Mouse (Mus musculus): Measurements from ENCODE around the gene 4931428F04Rik. TPM values are rescaled to one million over a fixed set of nuclear protein-coding genes. Genes with fewer than 3 reads are reported as not detected.
"Not testable (repeated sequence)": the region's sequence is repeated elsewhere in the genome, so short reads cannot be mapped to it uniquely, and the experiment has no call there.

The 4931428F04Rik gene
- polyA plus RNA-seq, 1 experiment, result 24.3 TPM

- no peak overlapping the region for H3K27ac ChIP-seq (ENCODE audit: insufficient read depth, low read length)
- TF ChIP-seq POLR2A (IDR thresholded peaks at IDR 0.05; ENCODE audit: extremely low read depth, insufficient read depth, low read length), result no peak
- TF ChIP-seq CTCF (IDR thresholded peaks at IDR 0.05; ENCODE audit: extremely low read depth, insufficient read depth, low read length), result no peak
- 0 out of 2 replicates have a peak, but pooled peaks cover 2% of the 10 kb centered on the region for H3K4me1 ChIP-seq (ENCODE audit: control insufficient read depth, insufficient read depth, low read length)
- H3K4me3 ChIP-seq (ENCODE audit: insufficient read depth, low read length), result no peak overlapping the region
Measured at GRCm38 (mm10) chr8:105299962-105300361, 10.3 kb upstream of the 4931428F04Rik start.

GRCm38 (mm10) chr8:105298351-105299252, 8.9 kb upstream of the 4931428F04Rik start:
- H3K27ac ChIP-seq (ENCODE audit: insufficient read depth, low read length), result no peak overlapping the region
- TF ChIP-seq CTCF (IDR thresholded peaks at IDR 0.05; ENCODE audit: extremely low read depth, insufficient read depth, low read length) (no peak), POLR2A (IDR thresholded peaks at IDR 0.05; ENCODE audit: extremely low read depth, insufficient read depth, low read length) (no peak)
- H3K4me1 ChIP-seq (ENCODE audit: control insufficient read depth, insufficient read depth, low read length), result 0 out of 2 replicates have a peak, but pooled peaks cover 2% of the 10 kb centered on the region
- peak overlapping the region; percentile 78 for H3K4me3 ChIP-seq (ENCODE audit: insufficient read depth, low read length)

GRCm38 (mm10) chr8:105297511-105298192, 8.0 kb upstream of the 4931428F04Rik start, which contains the start of gene E2f4:
E2f4 (plus strand) TSS chr8:105297663.
- Histone ChIP-seq H3K4me3 (ENCODE audit: insufficient read depth, low read length) (peak within 1 kb of the TSS; percentile 78), H3K27ac (ENCODE audit: insufficient read depth, low read length) (0 out of 2 replicates have a peak within 1 kb of the TSS, but pooled peaks have one; percentile 43), H3K4me1 (ENCODE audit: control insufficient read depth, insufficient read depth, low read length) (0 out of 2 replicates have a peak, but pooled peaks cover 2% of the 10 kb centered on the region)
- TF ChIP-seq POLR2A (IDR thresholded peaks at IDR 0.05; ENCODE audit: extremely low read depth, insufficient read depth, low read length) (no peak), CTCF (IDR thresholded peaks at IDR 0.05; ENCODE audit: extremely low read depth, insufficient read depth, low read length) (no peak)

GRCm38 (mm10) chr8:105295895-105296573, 6.4 kb upstream of the 4931428F04Rik start, which contains the start of gene Exoc3l:
Exoc3l (minus strand) TSS chr8:105296101.
- no peak for TF ChIP-seq POLR2A (IDR thresholded peaks at IDR 0.05; ENCODE audit: extremely low read depth, insufficient read depth, low read length)
- TF ChIP-seq CTCF (IDR thresholded peaks at IDR 0.05; ENCODE audit: extremely low read depth, insufficient read depth, low read length), result no peak
- H3K27ac ChIP-seq (ENCODE audit: insufficient read depth, low read length), result no peak within 1 kb of the TSS
- 0 out of 2 replicates have a peak, but pooled peaks cover 2% of the 10 kb centered on the region for H3K4me1 ChIP-seq (ENCODE audit: control insufficient read depth, insufficient read depth, low read length)
- no peak within 1 kb of the TSS; the same call in 1 of the 2 replicates for H3K4me3 ChIP-seq (ENCODE audit: insufficient read depth, low read length)

- H3K4me1 ChIP-seq (ENCODE audit: control insufficient read depth, insufficient read depth, low read length), result 0 out of 2 replicates have a peak, but pooled peaks cover 2% of the 10 kb centered on the region
- no peak overlapping the region for H3K27ac ChIP-seq (ENCODE audit: insufficient read depth, low read length)
- TF ChIP-seq POLR2A (IDR thresholded peaks at IDR 0.05; ENCODE audit: extremely low read depth, insufficient read depth, low read length) (no peak), CTCF (IDR thresholded peaks at IDR 0.05; ENCODE audit: extremely low read depth, insufficient read depth, low read length) (no peak)
- no peak overlapping the region for H3K4me3 ChIP-seq (ENCODE audit: insufficient read depth, low read length)
Measured at GRCm38 (mm10) chr8:105295256-105295655, 5.6 kb upstream of the 4931428F04Rik start.

- H3K27ac ChIP-seq (ENCODE audit: insufficient read depth, low read length), result no peak overlapping the region
- H3K4me1 ChIP-seq (ENCODE audit: control insufficient read depth, insufficient read depth, low read length), result 0 out of 2 replicates have a peak, but pooled peaks cover 2% of the 10 kb centered on the region
- no peak overlapping the region for H3K4me3 ChIP-seq (ENCODE audit: insufficient read depth, low read length)
- no peak for TF ChIP-seq CTCF (IDR thresholded peaks at IDR 0.05; ENCODE audit: extremely low read depth, insufficient read depth, low read length)
- no peak for TF ChIP-seq POLR2A (IDR thresholded peaks at IDR 0.05; ENCODE audit: extremely low read depth, insufficient read depth, low read length)
Measured at GRCm38 (mm10) chr8:105294776-105295175, 5.1 kb upstream of the 4931428F04Rik start.

- Histone ChIP-seq H3K4me3 (ENCODE audit: insufficient read depth, low read length) (no peak overlapping the region), H3K27ac (ENCODE audit: insufficient read depth, low read length) (no peak overlapping the region), H3K4me1 (ENCODE audit: control insufficient read depth, insufficient read depth, low read length) (no peaks in the 10 kb centered on the region)
- TF ChIP-seq CTCF (IDR thresholded peaks at IDR 0.05; ENCODE audit: extremely low read depth, insufficient read depth, low read length), result no peak
- no peak for TF ChIP-seq POLR2A (IDR thresholded peaks at IDR 0.05; ENCODE audit: extremely low read depth, insufficient read depth, low read length)
Measured at GRCm38 (mm10) chr8:105293405-105293804, 3.7 kb upstream of the 4931428F04Rik start.

GRCm38 (mm10) chr8:105292471-105292870, 2.8 kb upstream of the 4931428F04Rik start:
- Histone ChIP-seq H3K27ac (ENCODE audit: insufficient read depth, low read length) (no peak overlapping the region), H3K4me3 (ENCODE audit: insufficient read depth, low read length) (no peak overlapping the region), H3K4me1 (ENCODE audit: control insufficient read depth, insufficient read depth, low read length) (peaks cover 2% of the 10 kb centered on the region; the same call in 1 of the 2 replicates)
- TF ChIP-seq POLR2A (IDR thresholded peaks at IDR 0.05; ENCODE audit: extremely low read depth, insufficient read depth, low read length) (no peak), CTCF (IDR thresholded peaks at IDR 0.05; ENCODE audit: extremely low read depth, insufficient read depth, low read length) (no peak)

- not testable (repeated sequence) for H3K27ac ChIP-seq (ENCODE audit: insufficient read depth, low read length); H3K4me1 ChIP-seq (ENCODE audit: control insufficient read depth, insufficient read depth, low read length); H3K4me3 ChIP-seq (ENCODE audit: insufficient read depth, low read length)
- 0 out of 2 replicates have a peak, but pooled peaks have one; percentile 3 for TF ChIP-seq CTCF (IDR thresholded peaks at IDR 0.05; ENCODE audit: extremely low read depth, insufficient read depth, low read length)
Measured at GRCm38 (mm10) chr8:105291802-105292201, 2.1 kb upstream of the 4931428F04Rik start.

GRCm38 (mm10) chr8:105291364-105291763, 1.7 kb upstream of the 4931428F04Rik start:
- H3K4me3 ChIP-seq (ENCODE audit: insufficient read depth, low read length); H3K4me1 ChIP-seq (ENCODE audit: control insufficient read depth, insufficient read depth, low read length); H3K27ac ChIP-seq (ENCODE audit: insufficient read depth, low read length): not testable (repeated sequence)

Measured in cortical plate, adult 2 months (tissue).